Mouse (Mus musculus) cerebellum, adult 9-11 months (tissue): ENCODE data around the gene Tmem106c.

Source experiments
- DNase-seq: peaks from one replicate; pipeline ENCODE4 v3.0.0; 2022

Tmem106c gene

GRCm38 (mm10) chr15:98002113-98002990 is 38.4 kb downstream of the Tmem106c start:
- no peak for DNase-seq

- DNase-seq, result no peak
Observed at GRCm38 (mm10) chr15:98002991-98003821, 39.2 kb downstream of the Tmem106c start.

- DNase-seq, result no peak
Observed at GRCm38 (mm10) chr15:98003822-98004739, 40.1 kb downstream of the Tmem106c start, which contains the start of gene Col2a1. Col2a1 (minus strand) TSS chr15:98004695.

GRCm38 (mm10) chr15:98004740-98005159 is 40.8 kb downstream of the Tmem106c start:
- DNase-seq, result no peak

- no peak for DNase-seq
Observed at GRCm38 (mm10) chr15:98005181-98005580, 41.2 kb downstream of the Tmem106c start.

GRCm38 (mm10) chr15:98012810-98013209 is 48.8 kb downstream of the Tmem106c start:
- no peak for DNase-seq

- DNase-seq, result no peak
Observed at GRCm38 (mm10) chr15:98017925-98018324, 53.9 kb downstream of the Tmem106c start.

- no peak for DNase-seq
Observed at GRCm38 (mm10) chr15:98019047-98019446, 55.0 kb downstream of the Tmem106c start.
